Mouse (Mus musculus): Measurements from ENCODE around the gene Ugt1a6a. TPM values are rescaled to one million over a fixed set of nuclear protein-coding genes. Genes with fewer than 3 reads are reported as not detected.
"Not testable (repeated sequence)": the region's sequence is repeated elsewhere in the genome, so short reads cannot be mapped to it uniquely, and the experiment has no call there.

Gene Ugt1a6a
- total RNA-seq (2014; rRNA removed) (5.0 and 5.5 TPM in 2 replicates), polyA plus RNA-seq (2015; fragmentation: Nextera tagmentation; extraction: Ambion mirVana) (6.3 and 7.6 TPM in 2 replicates)

GRCm38 (mm10) chr1:88134457-88135011, at the start of gene Ugt1a6a:
Ugt1a6a (plus strand) TSS chr1:88134809.
- peak; percentile 89 for ATAC-seq
- 40% methylated on average over 5 of the region's 5 CpGs for WGBS
- H3K9ac ChIP-seq (replicated peaks; ENCODE audit: low read length); H3K4me1 ChIP-seq (ENCODE audit: insufficient read depth, low read length); H3K9me3 ChIP-seq (ENCODE audit: low read length); H3K27me3 ChIP-seq (ENCODE audit: insufficient read depth, low read length); H3K36me3 ChIP-seq (ENCODE audit: insufficient read depth, low read length); H3K4me3 ChIP-seq (ENCODE audit: low read length); H3K4me2 ChIP-seq (ENCODE audit: low read depth, low read length): not testable (repeated sequence)
- DNase-seq (ENCODE audit: low spot score), result peak; percentile 70
- peak within 1 kb of the TSS; percentile 68; the same call in 1 of the 2 replicates for H3K27ac ChIP-seq

- TF ChIP-seq CTCF (IDR thresholded peaks at IDR 0.05; ENCODE audit: low read depth), result no peak
- Histone ChIP-seq H3K4me2 (ENCODE audit: low read depth, low read length) (no peak overlapping the region), H3K27me3 (ENCODE audit: insufficient read depth, low read length) (no peaks in the 10 kb centered on the region), H3K9ac (replicated peaks; ENCODE audit: low read length) (no peak overlapping the region), H3K9me3 (ENCODE audit: low read length) (no peaks in the 10 kb centered on the region), H3K36me3 (ENCODE audit: insufficient read depth, low read length) (no peaks in the 10 kb centered on the region), H3K4me1 (ENCODE audit: insufficient read depth, low read length) (no peaks in the 10 kb centered on the region), H3K27ac (no peak overlapping the region), H3K4me3 (ENCODE audit: low read length) (no peak overlapping the region)
- 79% methylated on average over 1 of the region's 1 CpGs for whole genome bisulfite sequencing
- ATAC-seq, result no peak
- no peak for DNase-seq (ENCODE audit: low spot score)
Observed at GRCm38 (mm10) chr1:88086125-88086524, 48.5 kb upstream of the Ugt1a6a start.

DNA sequence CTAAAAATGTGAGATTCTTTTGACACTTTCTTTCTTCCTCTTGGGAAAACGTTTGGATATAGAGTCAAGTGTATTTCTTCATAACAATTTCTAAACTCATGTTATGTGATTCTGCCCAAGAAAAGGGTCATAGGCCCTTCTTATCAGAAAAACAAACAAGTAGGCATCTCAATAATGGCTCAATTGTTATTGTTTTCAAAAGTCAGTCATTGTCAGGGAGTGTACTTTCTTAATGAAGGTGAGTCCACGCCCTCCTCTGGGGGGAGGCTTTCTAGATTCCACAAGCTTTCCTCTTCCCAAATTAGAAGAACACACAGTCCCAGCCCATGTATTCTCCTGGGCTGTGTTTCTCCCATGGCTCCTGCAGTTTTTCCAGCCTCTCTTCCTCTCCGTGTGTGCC, 47.1 kb upstream of the Ugt1a6a start, which contains the start of gene Ugt1a8:
TSS of gene Ugt1a8 (plus strand) at position 301 of the 400 bp plus-strand sequence.
- Histone ChIP-seq H3K9ac (replicated peaks; ENCODE audit: low read length) (no peak within 1 kb of the TSS), H3K4me2 (ENCODE audit: low read depth, low read length) (no peak within 1 kb of the TSS), H3K4me3 (ENCODE audit: low read length) (no peak within 1 kb of the TSS), H3K27me3 (ENCODE audit: insufficient read depth, low read length) (no peaks in the 10 kb centered on the region), H3K9me3 (ENCODE audit: low read length) (no peaks in the 10 kb centered on the region), H3K36me3 (ENCODE audit: insufficient read depth, low read length) (no peaks in the 10 kb centered on the region), H3K27ac (no peak within 1 kb of the TSS), H3K4me1 (ENCODE audit: insufficient read depth, low read length) (no peaks in the 10 kb centered on the region)
- DNase-seq (ENCODE audit: low spot score) (no peak), ATAC-seq (no peak)
- WGBS, result 76% methylated on average over 3 of the region's 3 CpGs
- no peak for TF ChIP-seq CTCF (IDR thresholded peaks at IDR 0.05; ENCODE audit: low read depth)

GRCm38 (mm10) chr1:88092341-88092740, 42.3 kb upstream of the Ugt1a6a start:
- Histone ChIP-seq H3K9ac (replicated peaks; ENCODE audit: low read length) (no peak overlapping the region), H3K4me2 (ENCODE audit: low read depth, low read length) (no peak overlapping the region), H3K9me3 (ENCODE audit: low read length) (no peaks in the 10 kb centered on the region), H3K27me3 (ENCODE audit: insufficient read depth, low read length) (no peaks in the 10 kb centered on the region), H3K4me3 (ENCODE audit: low read length) (no peak overlapping the region), H3K36me3 (ENCODE audit: insufficient read depth, low read length) (no peaks in the 10 kb centered on the region), H3K27ac (no peak overlapping the region), H3K4me1 (ENCODE audit: insufficient read depth, low read length) (no peaks in the 10 kb centered on the region)
- ATAC-seq, result no peak
- TF ChIP-seq CTCF (IDR thresholded peaks at IDR 0.05; ENCODE audit: low read depth), result no peak
- DNase-seq (ENCODE audit: low spot score), result no peak

DNA sequence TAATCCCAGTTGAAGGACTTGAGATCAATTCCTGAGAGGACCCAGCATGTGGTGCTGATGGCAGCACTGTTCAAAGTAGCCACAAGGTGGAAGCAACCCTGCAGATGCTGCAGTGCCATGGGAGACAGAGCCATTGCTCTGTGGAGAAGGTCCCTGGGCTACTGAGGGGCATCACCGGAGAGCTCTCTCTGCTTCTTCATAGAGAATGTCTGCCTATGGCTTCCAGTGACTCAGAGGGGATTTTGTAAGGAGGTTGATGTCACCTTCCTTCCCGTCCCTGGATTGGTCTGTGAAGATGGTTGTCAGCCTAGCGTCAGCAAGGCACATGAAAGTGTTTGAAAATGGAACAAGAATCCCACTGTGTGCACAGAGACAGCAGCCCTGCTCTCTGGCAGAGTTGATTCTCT, 40.3 kb upstream of the Ugt1a6a start:
- H3K4me2 ChIP-seq (ENCODE audit: low read depth, low read length); H3K36me3 ChIP-seq (ENCODE audit: insufficient read depth, low read length); H3K27ac ChIP-seq; H3K27me3 ChIP-seq (ENCODE audit: insufficient read depth, low read length); H3K9ac ChIP-seq (replicated peaks; ENCODE audit: low read length); H3K4me3 ChIP-seq (ENCODE audit: low read length); H3K4me1 ChIP-seq (ENCODE audit: insufficient read depth, low read length); H3K9me3 ChIP-seq (ENCODE audit: low read length): not testable (repeated sequence)
- 75% methylated on average over 3 of the region's 3 CpGs for WGBS
- ATAC-seq, result 0 out of 2 replicates have a peak, but pooled peaks have one; percentile 38
- DNase-seq (ENCODE audit: low spot score), result peak; percentile 13
- TF ChIP-seq CTCF (IDR thresholded peaks at IDR 0.05; ENCODE audit: low read depth), result peak; percentile 44

- WGBS, result 63% methylated on average over 10 of the region's 10 CpGs
- Histone ChIP-seq H3K4me2 (ENCODE audit: low read depth, low read length) (no peak within 1 kb of the TSS), H3K36me3 (ENCODE audit: insufficient read depth, low read length) (no peaks in the 10 kb centered on the region), H3K9ac (replicated peaks; ENCODE audit: low read length) (no peak within 1 kb of the TSS), H3K9me3 (ENCODE audit: low read length) (no peaks in the 10 kb centered on the region), H3K27me3 (ENCODE audit: insufficient read depth, low read length) (no peaks in the 10 kb centered on the region), H3K27ac (no peak within 1 kb of the TSS), H3K4me3 (ENCODE audit: low read length) (no peak within 1 kb of the TSS), H3K4me1 (ENCODE audit: insufficient read depth, low read length) (no peaks in the 10 kb centered on the region)
- DNase-seq (ENCODE audit: low spot score), result no peak
- no peak for TF ChIP-seq CTCF (IDR thresholded peaks at IDR 0.05; ENCODE audit: low read depth)
- ATAC-seq, result no peak
Observed at GRCm38 (mm10) chr1:88094941-88095492, 39.6 kb upstream of the Ugt1a6a start, which contains the start of gene Ugt1a7c. Ugt1a7c (plus strand) TSS chr1:88095062.

- 91% methylated on average over 3 of the region's 3 CpGs for WGBS
- H3K4me1 ChIP-seq (ENCODE audit: insufficient read depth, low read length); H3K36me3 ChIP-seq (ENCODE audit: insufficient read depth, low read length); H3K9me3 ChIP-seq (ENCODE audit: low read length); H3K4me3 ChIP-seq (ENCODE audit: low read length); ATAC-seq; H3K27ac ChIP-seq; H3K4me2 ChIP-seq (ENCODE audit: low read depth, low read length); H3K27me3 ChIP-seq (ENCODE audit: insufficient read depth, low read length); DNase-seq (ENCODE audit: low spot score); H3K9ac ChIP-seq (replicated peaks; ENCODE audit: low read length): not testable (repeated sequence)
Observed at GRCm38 (mm10) chr1:88098546-88098945, 36.1 kb upstream of the Ugt1a6a start.

DNA sequence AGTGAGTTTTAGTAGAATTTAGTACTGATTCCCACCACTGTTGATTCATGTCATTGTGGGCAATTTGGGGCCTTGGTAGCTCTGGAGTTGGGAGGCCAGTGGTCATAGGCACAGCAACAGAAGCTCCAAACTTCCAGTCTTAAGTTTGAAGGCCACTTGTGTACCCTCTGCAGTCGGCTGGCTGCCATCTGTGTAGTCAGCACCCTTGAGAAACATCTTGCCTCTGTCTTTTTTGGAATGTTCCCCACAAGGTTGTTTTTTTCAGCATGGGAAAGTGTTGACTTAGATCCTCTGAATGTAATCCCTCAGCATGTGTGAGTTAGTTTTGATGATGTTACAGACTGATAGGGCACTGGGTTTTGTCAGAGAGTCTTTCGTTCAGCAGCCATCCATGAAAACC, 34.9 kb upstream of the Ugt1a6a start:
- not testable (repeated sequence) for H3K9me3 ChIP-seq (ENCODE audit: low read length); H3K36me3 ChIP-seq (ENCODE audit: insufficient read depth, low read length); H3K4me2 ChIP-seq (ENCODE audit: low read depth, low read length); H3K4me1 ChIP-seq (ENCODE audit: insufficient read depth, low read length); H3K27me3 ChIP-seq (ENCODE audit: insufficient read depth, low read length); ATAC-seq; H3K9ac ChIP-seq (replicated peaks; ENCODE audit: low read length); H3K4me3 ChIP-seq (ENCODE audit: low read length); DNase-seq (ENCODE audit: low spot score); H3K27ac ChIP-seq
- WGBS, result 90% methylated on average over 2 of the region's 2 CpGs

DNA sequence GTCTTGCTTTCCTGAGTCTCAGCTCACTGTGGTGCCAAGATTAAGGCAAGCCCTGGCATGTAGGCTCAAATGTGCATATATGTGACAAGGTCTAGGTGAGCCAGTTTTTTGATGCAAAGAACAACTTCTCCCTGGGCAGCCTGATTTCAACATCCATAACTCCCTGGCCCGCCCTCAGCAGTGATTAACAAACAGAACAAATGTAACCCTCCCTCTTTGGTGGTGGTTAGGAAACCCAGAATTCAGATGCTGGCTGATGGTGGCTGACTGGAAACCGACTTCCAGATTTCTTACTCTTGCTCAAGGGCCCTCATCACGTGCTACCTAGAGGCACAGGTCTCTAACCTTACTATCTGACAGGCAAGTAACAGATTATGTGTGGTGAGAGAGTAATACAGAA, 31.6 kb upstream of the Ugt1a6a start, which contains the start of gene Ugt1a6b:
TSS of gene Ugt1a6b (plus strand) at position 234 of the 400 bp plus-strand sequence.
- not testable (repeated sequence) for H3K4me1 ChIP-seq (ENCODE audit: insufficient read depth, low read length); H3K36me3 ChIP-seq (ENCODE audit: insufficient read depth, low read length); H3K4me2 ChIP-seq (ENCODE audit: low read depth, low read length); ATAC-seq; H3K27me3 ChIP-seq (ENCODE audit: insufficient read depth, low read length); H3K4me3 ChIP-seq (ENCODE audit: low read length); H3K27ac ChIP-seq; H3K9ac ChIP-seq (replicated peaks; ENCODE audit: low read length); DNase-seq (ENCODE audit: low spot score); H3K9me3 ChIP-seq (ENCODE audit: low read length)
- WGBS, result 67% methylated on average over 2 of the region's 3 CpGs

Data from hindbrain, postnatal 0 days (tissue).